Mouse (Mus musculus): Measurements from ENCODE around the gene Trim24. TPM values are rescaled to one million over a fixed set of nuclear protein-coding genes. Genes with fewer than 3 reads are reported as not detected.

The Trim24 gene
- polyA plus RNA-seq, 1 experiment from 2014 or later: 15.8 TPM

- 85% methylated on average over 1 of the region's 1 CpGs for WGBS
- Histone ChIP-seq H3K4me3 (ENCODE audit: low read depth, low read length) (no peak overlapping the region), H3K27me3 (replicated peaks; ENCODE audit: control insufficient read depth, insufficient read depth, low read length) (no peaks in the 10 kb centered on the region), H3K36me3 (ENCODE audit: control insufficient read depth, insufficient read depth, low read length) (peaks cover 51% of the 10 kb centered on the region; the same call in 1 of the 2 replicates), H3K9me3 (ENCODE audit: control insufficient read depth, low read length) (peaks cover 63% of the 10 kb centered on the region), H3K4me2 (ENCODE audit: low read depth, low read length) (no peak overlapping the region), H3K9ac (ENCODE audit: low read depth, low read length) (no peak overlapping the region), H3K4me1 (ENCODE audit: control insufficient read depth, insufficient read depth, low read length) (no peaks in the 10 kb centered on the region), H3K27ac (replicated peaks; ENCODE audit: low read depth, low read length) (no peak overlapping the region)
- DNase-seq (ENCODE audit: low spot score) (no peak), ATAC-seq (ENCODE audit: low read depth) (no peak)
Measured at GRCm38 (mm10) chr6:37878206-37878605, 7.6 kb downstream of the Trim24 start.

GRCm38 (mm10) chr6:37880586-37880985 lies 10.0 kb downstream of the Trim24 start:
- no peaks in the 10 kb centered on the region for H3K4me1 ChIP-seq (ENCODE audit: control insufficient read depth, insufficient read depth, low read length)
- DNase-seq (ENCODE audit: low spot score) (no peak), ATAC-seq (ENCODE audit: low read depth) (no peak)
- H3K9me3 ChIP-seq (ENCODE audit: control insufficient read depth, low read length): peaks cover 41% of the 10 kb centered on the region
- WGBS: 98% methylated on average over 3 of the region's 3 CpGs
- H3K9ac ChIP-seq (ENCODE audit: low read depth, low read length): no peak overlapping the region
- no peak overlapping the region for H3K27ac ChIP-seq (replicated peaks; ENCODE audit: low read depth, low read length)
- H3K4me2 ChIP-seq (ENCODE audit: low read depth, low read length): no peak overlapping the region
- H3K36me3 ChIP-seq (ENCODE audit: control insufficient read depth, insufficient read depth, low read length): peaks cover 49% of the 10 kb centered on the region; the same call in 1 of the 2 replicates
- no peaks in the 10 kb centered on the region for H3K27me3 ChIP-seq (replicated peaks; ENCODE audit: control insufficient read depth, insufficient read depth, low read length)
- H3K4me3 ChIP-seq (ENCODE audit: low read depth, low read length): no peak overlapping the region

GRCm38 (mm10) chr6:37893586-37893985 lies 23.0 kb downstream of the Trim24 start:
- Histone ChIP-seq H3K4me2 (ENCODE audit: low read depth, low read length) (no peak overlapping the region), H3K4me3 (ENCODE audit: low read depth, low read length) (no peak overlapping the region), H3K27me3 (replicated peaks; ENCODE audit: control insufficient read depth, insufficient read depth, low read length) (no peaks in the 10 kb centered on the region), H3K4me1 (ENCODE audit: control insufficient read depth, insufficient read depth, low read length) (no peaks in the 10 kb centered on the region), H3K9me3 (ENCODE audit: control insufficient read depth, low read length) (peaks cover 11% of the 10 kb centered on the region; the same call in 1 of the 2 replicates), H3K27ac (replicated peaks; ENCODE audit: low read depth, low read length) (no peak overlapping the region), H3K9ac (ENCODE audit: low read depth, low read length) (no peak overlapping the region), H3K36me3 (ENCODE audit: control insufficient read depth, insufficient read depth, low read length) (no peaks in the 10 kb centered on the region)
- no peak for DNase-seq (ENCODE audit: low spot score)
- ATAC-seq (ENCODE audit: low read depth): no peak
- 90% methylated on average over 2 of the region's 2 CpGs for WGBS

GRCm38 (mm10) chr6:37895646-37896435 lies 25.2 kb downstream of the Trim24 start:
- Histone ChIP-seq H3K9me3 (ENCODE audit: control insufficient read depth, low read length) (0 out of 2 replicates have a peak, but pooled peaks cover 4% of the 10 kb centered on the region), H3K27me3 (replicated peaks; ENCODE audit: control insufficient read depth, insufficient read depth, low read length) (no peaks in the 10 kb centered on the region), H3K9ac (ENCODE audit: low read depth, low read length) (no peak overlapping the region), H3K36me3 (ENCODE audit: control insufficient read depth, insufficient read depth, low read length) (no peaks in the 10 kb centered on the region), H3K4me1 (ENCODE audit: control insufficient read depth, insufficient read depth, low read length) (no peaks in the 10 kb centered on the region), H3K4me3 (ENCODE audit: low read depth, low read length) (no peak overlapping the region), H3K4me2 (ENCODE audit: low read depth, low read length) (no peak overlapping the region), H3K27ac (replicated peaks; ENCODE audit: low read depth, low read length) (peak overlapping the region; percentile 67; the same call in 1 of the 2 replicates)
- 66% methylated on average over 5 of the region's 5 CpGs for WGBS
- peak; percentile 92 for DNase-seq (ENCODE audit: low spot score)
- peak; percentile 82 for ATAC-seq (ENCODE audit: low read depth)

- no peaks in the 10 kb centered on the region for H3K27me3 ChIP-seq (replicated peaks; ENCODE audit: control insufficient read depth, insufficient read depth, low read length)
- no peak overlapping the region for H3K4me3 ChIP-seq (ENCODE audit: low read depth, low read length)
- ATAC-seq (ENCODE audit: low read depth) (no peak), DNase-seq (ENCODE audit: low spot score) (no peak)
- whole genome bisulfite sequencing: 89% methylated on average over 2 of the region's 2 CpGs
- H3K9me3 ChIP-seq (ENCODE audit: control insufficient read depth, low read length): no peaks in the 10 kb centered on the region
- H3K4me2 ChIP-seq (ENCODE audit: low read depth, low read length): no peak overlapping the region
- peaks cover 15% of the 10 kb centered on the region for H3K36me3 ChIP-seq (ENCODE audit: control insufficient read depth, insufficient read depth, low read length)
- H3K4me1 ChIP-seq (ENCODE audit: control insufficient read depth, insufficient read depth, low read length): no peaks in the 10 kb centered on the region
- no peak overlapping the region for H3K27ac ChIP-seq (replicated peaks; ENCODE audit: low read depth, low read length)
- H3K9ac ChIP-seq (ENCODE audit: low read depth, low read length): no peak overlapping the region
Measured at GRCm38 (mm10) chr6:37900221-37900620, 29.6 kb downstream of the Trim24 start.

- Histone ChIP-seq H3K9ac (ENCODE audit: low read depth, low read length) (no peak overlapping the region), H3K36me3 (ENCODE audit: control insufficient read depth, insufficient read depth, low read length) (peaks cover 31% of the 10 kb centered on the region), H3K4me2 (ENCODE audit: low read depth, low read length) (no peak overlapping the region), H3K27me3 (replicated peaks; ENCODE audit: control insufficient read depth, insufficient read depth, low read length) (no peaks in the 10 kb centered on the region), H3K4me1 (ENCODE audit: control insufficient read depth, insufficient read depth, low read length) (no peaks in the 10 kb centered on the region), H3K9me3 (ENCODE audit: control insufficient read depth, low read length) (no peaks in the 10 kb centered on the region), H3K4me3 (ENCODE audit: low read depth, low read length) (no peak overlapping the region), H3K27ac (replicated peaks; ENCODE audit: low read depth, low read length) (no peak overlapping the region)
- ATAC-seq (ENCODE audit: low read depth): no peak
- DNase-seq (ENCODE audit: low spot score): no peak
- 93% methylated on average over 2 of the region's 2 CpGs for WGBS
Measured at GRCm38 (mm10) chr6:37901791-37902190, 31.2 kb downstream of the Trim24 start.

- Histone ChIP-seq H3K27ac (replicated peaks; ENCODE audit: low read depth, low read length) (no peak overlapping the region), H3K9me3 (ENCODE audit: control insufficient read depth, low read length) (no peaks in the 10 kb centered on the region), H3K4me1 (ENCODE audit: control insufficient read depth, insufficient read depth, low read length) (no peaks in the 10 kb centered on the region), H3K27me3 (replicated peaks; ENCODE audit: control insufficient read depth, insufficient read depth, low read length) (no peaks in the 10 kb centered on the region), H3K4me3 (ENCODE audit: low read depth, low read length) (no peak overlapping the region), H3K4me2 (ENCODE audit: low read depth, low read length) (no peak overlapping the region), H3K9ac (ENCODE audit: low read depth, low read length) (no peak overlapping the region), H3K36me3 (ENCODE audit: control insufficient read depth, insufficient read depth, low read length) (peaks cover 39% of the 10 kb centered on the region)
- DNase-seq (ENCODE audit: low spot score): no peak
- no peak for ATAC-seq (ENCODE audit: low read depth)
- WGBS: 77% methylated on average over 1 of the region's 1 CpGs
Measured at GRCm38 (mm10) chr6:37903810-37904209, 33.2 kb downstream of the Trim24 start.

- Histone ChIP-seq H3K27ac (replicated peaks; ENCODE audit: low read depth, low read length) (no peak overlapping the region), H3K4me3 (ENCODE audit: low read depth, low read length) (no peak overlapping the region), H3K4me1 (ENCODE audit: control insufficient read depth, insufficient read depth, low read length) (no peaks in the 10 kb centered on the region), H3K4me2 (ENCODE audit: low read depth, low read length) (no peak overlapping the region), H3K9ac (ENCODE audit: low read depth, low read length) (no peak overlapping the region), H3K27me3 (replicated peaks; ENCODE audit: control insufficient read depth, insufficient read depth, low read length) (no peaks in the 10 kb centered on the region), H3K36me3 (ENCODE audit: control insufficient read depth, insufficient read depth, low read length) (peaks cover 44% of the 10 kb centered on the region), H3K9me3 (ENCODE audit: control insufficient read depth, low read length) (0 out of 2 replicates have a peak, but pooled peaks cover 11% of the 10 kb centered on the region)
- DNase-seq (ENCODE audit: low spot score): no peak
- WGBS: 93% methylated on average over 2 of the region's 2 CpGs
- no peak for ATAC-seq (ENCODE audit: low read depth)
Measured at GRCm38 (mm10) chr6:37913525-37913924, 42.9 kb downstream of the Trim24 start.

GRCm38 (mm10) chr6:37925104-37925503 lies 54.5 kb downstream of the Trim24 start:
- DNase-seq (ENCODE audit: low spot score): no peak
- H3K36me3 ChIP-seq (ENCODE audit: control insufficient read depth, insufficient read depth, low read length): peaks cover 43% of the 10 kb centered on the region; the same call in 1 of the 2 replicates
- 98% methylated on average over 1 of the region's 1 CpGs for WGBS
- no peak overlapping the region for H3K4me3 ChIP-seq (ENCODE audit: low read depth, low read length)
- H3K27ac ChIP-seq (replicated peaks; ENCODE audit: low read depth, low read length): no peak overlapping the region
- no peak overlapping the region for H3K9ac ChIP-seq (ENCODE audit: low read depth, low read length)
- H3K9me3 ChIP-seq (ENCODE audit: control insufficient read depth, low read length): no peaks in the 10 kb centered on the region
- H3K27me3 ChIP-seq (replicated peaks; ENCODE audit: control insufficient read depth, insufficient read depth, low read length): no peaks in the 10 kb centered on the region
- H3K4me1 ChIP-seq (ENCODE audit: control insufficient read depth, insufficient read depth, low read length): no peaks in the 10 kb centered on the region
- ATAC-seq (ENCODE audit: low read depth): no peak
- H3K4me2 ChIP-seq (ENCODE audit: low read depth, low read length): no peak overlapping the region

Measured in embryonic facial prominence, embryonic 14.5 days (tissue).